Mouse (Mus musculus) gastrocnemius, adult 8-10 months (tissue): ENCODE measurements around the gene Speer4e. TPM values are rescaled to one million over a fixed set of nuclear protein-coding genes. Genes with fewer than 3 reads are reported as not detected.

Experiments
- total RNA-seq, 4 experiments: library from RNA; stranded (reverse); gene quantifications; 2 replicates each; pipeline ENCODE4 v1.2.4; 2022

Speer4e gene
- total RNA-seq, 4 experiments from 2014 or later = not detected

Other genes with a start within 250 kb of the Speer4e start
- not detected for gene Gm9758, start 23.5 kb downstream of the Speer4e start, total RNA-seq
- gene Gm10354, start 40.5 kb upstream of the Speer4e start, total RNA-seq = not detected
- not detected for gene Gm17019, start 94.6 kb upstream of the Speer4e start, total RNA-seq